Mouse (Mus musculus): ENCODE results near the gene Lce1k.
"Not testable (repeated sequence)": the region's sequence is repeated elsewhere in the genome, so short reads cannot be mapped to it uniquely, and the experiment has no call there.

Lce1k gene

GRCm38 (mm10) chr3:92807791-92808190 lies at the start of gene Lce1k:
Gene Lce1k (minus strand): TSS chr3:92807891.
- DNase-seq (ENCODE audit: low read depth, low spot score): no peak

- DNase-seq (ENCODE audit: low read depth, low spot score): no peak
Observed at GRCm38 (mm10) chr3:92851186-92851585, 43.5 kb upstream of the Lce1k start, which contains the start of gene Lce1l. Gene Lce1l (minus strand): TSS chr3:92851286.

- DNase-seq (ENCODE audit: low read depth, low spot score): no peak
Observed at GRCm38 (mm10) chr3:92827108-92827507, 19.4 kb upstream of the Lce1k start, which contains the start of gene Kprp. Gene Kprp (minus strand): TSS chr3:92827247.

- DNase-seq (ENCODE audit: low read depth, low spot score): no peak
Observed at GRCm38 (mm10) chr3:92825808-92826207, 18.1 kb upstream of the Lce1k start.

GRCm38 (mm10) chr3:92816036-92816435 lies 8.3 kb upstream of the Lce1k start:
- not testable (repeated sequence) for DNase-seq (ENCODE audit: low read depth, low spot score)

- no peak for DNase-seq (ENCODE audit: low read depth, low spot score)
Observed at GRCm38 (mm10) chr3:92815581-92815980, 7.9 kb upstream of the Lce1k start.

GRCm38 (mm10) chr3:92790414-92790813 lies 17.3 kb downstream of the Lce1k start, which contains the start of gene Lce1j:
Gene Lce1j (minus strand): TSS chr3:92790514.
- no peak for DNase-seq (ENCODE audit: low read depth, low spot score)

GRCm38 (mm10) chr3:92778799-92779198 lies 28.9 kb downstream of the Lce1k start, which contains the start of gene Lce1i:
Gene Lce1i (minus strand): TSS chr3:92778899.
- DNase-seq (ENCODE audit: low read depth, low spot score): no peak

- DNase-seq (ENCODE audit: low read depth, low spot score): no peak
Observed at GRCm38 (mm10) chr3:92771573-92771972, 36.1 kb downstream of the Lce1k start.

- no peak for DNase-seq (ENCODE audit: low read depth, low spot score)
Observed at GRCm38 (mm10) chr3:92764965-92765364, 42.7 kb downstream of the Lce1k start, which contains the start of gene Lce1h. Gene Lce1h (minus strand): TSS chr3:92765065.
